Mouse (Mus musculus): ENCODE results near the gene Osbpl2.

GRCm38 (mm10) chr2:180087472-180087871 lies 31.6 kb upstream of the Osbpl2 start:
- no peak for TF ChIP-seq CTCF (IDR thresholded peaks at IDR 0.05; ENCODE audit: low read depth, low read length)
- TF ChIP-seq TAL1 (conservative IDR thresholded peaks at IDR 0.05; ENCODE audit: low read depth, low read length) = no peak
- TF ChIP-seq POLR2AphosphoS5 (IDR thresholded peaks at IDR 0.05; ENCODE audit: insufficient replicate concordance, low read depth, low read length) = no peak

Measured in G1E (cell line).